Mouse (Mus musculus) lung, postnatal 4 days (tissue): ENCODE measurements at regions not wholly inside any gene's neighbourhood (a gene's known extent, or its start where the extent isn't known, plus 50 kb on each side); places are given as distances from the start of the nearest gene placed in this dataset.

ENCODE experiments used
- DNase-seq, 2 experiments: peaks; one replicate each; pipeline ENCODE4 v3.0.0; 2021

- no peak for DNase-seq
Observed at GRCm38 (mm10) chr9:87649015-87649978, 81.8 kb downstream of the Tbx18 start.

- no peak for DNase-seq
Observed at GRCm38 (mm10) chr9:87648317-87648716, 82.7 kb downstream of the Tbx18 start.

- DNase-seq, result no peak
Observed at GRCm38 (mm10) chr9:87645032-87645431, 86.0 kb downstream of the Tbx18 start.

GRCm38 (mm10) chr9:87633863-87634630 is 97.0 kb downstream of the Tbx18 start:
- DNase-seq, result no peak

GRCm38 (mm10) chr9:87626432-87626831 is 104.6 kb downstream of the Tbx18 start:
- no peak for DNase-seq

- no peak for DNase-seq
Observed at GRCm38 (mm10) chr9:87618238-87618673, 112.8 kb downstream of the Tbx18 start.

GRCm38 (mm10) chr9:87607878-87608631 is 123.0 kb downstream of the Tbx18 start:
- DNase-seq, result no peak

- no peak for DNase-seq
Observed at GRCm38 (mm10) chr9:87575591-87575990, 155.5 kb downstream of the Tbx18 start.

- DNase-seq, result no peak
Observed at GRCm38 (mm10) chr9:87574250-87574864, 156.7 kb downstream of the Tbx18 start.

- no peak for DNase-seq
Observed at GRCm38 (mm10) chr9:87563244-87563643, 167.8 kb downstream of the Tbx18 start.

- no peak for DNase-seq
Observed at GRCm38 (mm10) chr9:87562796-87563195, 168.3 kb downstream of the Tbx18 start.

GRCm38 (mm10) chr9:87557841-87558240 is 173.2 kb downstream of the Tbx18 start:
- no peak for DNase-seq

GRCm38 (mm10) chr9:87556953-87557394 is 174.1 kb downstream of the Tbx18 start:
- no peak for DNase-seq

GRCm38 (mm10) chr9:87556552-87556951 is 174.5 kb downstream of the Tbx18 start:
- DNase-seq, result no peak

GRCm38 (mm10) chr9:87533182-87533581 is 197.9 kb downstream of the Tbx18 start:
- DNase-seq, result no peak

GRCm38 (mm10) chr9:87529908-87530307 is 201.2 kb downstream of the Tbx18 start:
- DNase-seq, result no peak

GRCm38 (mm10) chr9:87524890-87525684 is 206.0 kb downstream of the Tbx18 start:
- DNase-seq, result no peak

- no peak for DNase-seq
Observed at GRCm38 (mm10) chr9:87510683-87511082, 220.4 kb downstream of the Tbx18 start.

- peak in 1 of 2 experiments; percentile 28 for DNase-seq
Observed at GRCm38 (mm10) chr9:87504673-87505385, 226.2 kb downstream of the Tbx18 start.

GRCm38 (mm10) chr9:87464141-87464540 is 208.8 kb upstream of the Cep162 start:
- no peak for DNase-seq

- no peak for DNase-seq
Observed at GRCm38 (mm10) chr9:87453261-87453660, 197.9 kb upstream of the Cep162 start.
